Mouse (Mus musculus): ENCODE measurements around the gene Cdk5rap2. TPM values are rescaled to one million over a fixed set of nuclear protein-coding genes. Genes with fewer than 3 reads are reported as not detected.

Cdk5rap2 gene
- polyA plus RNA-seq, 1 experiment from 2014 or later, result 25.1 TPM

DNA sequence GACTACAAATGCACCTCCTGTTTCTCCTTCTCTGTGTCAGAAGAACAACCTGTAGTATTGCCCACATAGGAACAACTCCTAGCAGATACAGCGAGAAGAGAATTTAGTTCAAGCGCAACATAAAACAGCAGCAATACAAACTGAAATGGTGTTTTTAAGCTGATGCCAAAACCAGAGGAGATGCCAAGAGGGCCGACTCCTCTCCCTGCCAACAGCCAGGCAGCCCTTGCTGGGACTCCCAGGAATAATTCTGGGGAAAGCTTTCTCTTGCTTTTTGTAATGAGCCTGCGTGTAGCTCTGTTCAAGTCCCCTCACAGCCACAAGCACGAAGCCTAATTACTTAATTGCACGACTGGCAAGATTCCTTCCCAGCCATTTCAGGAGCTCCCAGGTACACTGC, 120.9 kb downstream of the Cdk5rap2 start:
- DNase-seq (no peak), ATAC-seq (ENCODE audit: insufficient read depth) (no peak)
- Histone ChIP-seq H3K9me3 (ENCODE audit: low read depth, low read length) (no peaks in the 10 kb centered on the region), H3K9ac (no peak overlapping the region), H3K4me2 (no peak overlapping the region), H3K27ac (ENCODE audit: low read depth) (no peak overlapping the region), H3K4me1 (ENCODE audit: insufficient read depth) (no peaks in the 10 kb centered on the region), H3K4me3 (ENCODE audit: low read depth, low read length) (no peak overlapping the region), H3K36me3 (ENCODE audit: insufficient read depth) (peaks cover 23% of the 10 kb centered on the region; the same call in 1 of the 2 replicates), H3K27me3 (ENCODE audit: insufficient read depth, low read length) (no peaks in the 10 kb centered on the region)
- TF ChIP-seq CTCF (IDR thresholded peaks at IDR 0.05; ENCODE audit: low read depth), result no peak
- 90% methylated on average over 6 of the region's 6 CpGs for WGBS

DNA sequence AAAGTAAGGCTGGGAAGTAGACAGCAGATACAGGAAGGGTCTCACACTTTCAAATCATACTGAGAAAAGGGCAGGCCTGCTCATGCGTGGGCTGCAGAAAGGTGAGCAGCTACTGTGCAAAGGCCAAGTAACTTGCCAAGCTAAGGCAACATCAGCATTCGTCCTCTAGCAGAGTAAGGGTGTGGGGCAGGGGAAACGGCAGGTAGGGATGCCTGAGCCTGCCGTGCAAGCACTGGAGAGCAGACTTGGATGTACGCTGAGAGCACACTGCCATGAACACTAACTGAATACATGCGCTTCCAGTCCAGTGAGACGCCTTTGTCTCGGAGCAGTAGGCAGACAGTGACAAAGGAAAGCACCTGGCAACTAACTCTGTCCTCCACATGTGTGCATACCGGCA, 127.1 kb downstream of the Cdk5rap2 start:
- Histone ChIP-seq H3K36me3 (ENCODE audit: insufficient read depth) (peaks cover 53% of the 10 kb centered on the region), H3K4me3 (ENCODE audit: low read depth, low read length) (no peak overlapping the region), H3K27ac (ENCODE audit: low read depth) (no peak overlapping the region), H3K4me1 (ENCODE audit: insufficient read depth) (no peaks in the 10 kb centered on the region), H3K27me3 (ENCODE audit: insufficient read depth, low read length) (no peaks in the 10 kb centered on the region), H3K9me3 (ENCODE audit: low read depth, low read length) (no peaks in the 10 kb centered on the region), H3K4me2 (no peak overlapping the region), H3K9ac (no peak overlapping the region)
- no peak for TF ChIP-seq CTCF (IDR thresholded peaks at IDR 0.05; ENCODE audit: low read depth)
- DNase-seq, result no peak
- ATAC-seq (ENCODE audit: insufficient read depth), result no peak
- 86% methylated on average over 9 of the region's 9 CpGs for WGBS

DNA sequence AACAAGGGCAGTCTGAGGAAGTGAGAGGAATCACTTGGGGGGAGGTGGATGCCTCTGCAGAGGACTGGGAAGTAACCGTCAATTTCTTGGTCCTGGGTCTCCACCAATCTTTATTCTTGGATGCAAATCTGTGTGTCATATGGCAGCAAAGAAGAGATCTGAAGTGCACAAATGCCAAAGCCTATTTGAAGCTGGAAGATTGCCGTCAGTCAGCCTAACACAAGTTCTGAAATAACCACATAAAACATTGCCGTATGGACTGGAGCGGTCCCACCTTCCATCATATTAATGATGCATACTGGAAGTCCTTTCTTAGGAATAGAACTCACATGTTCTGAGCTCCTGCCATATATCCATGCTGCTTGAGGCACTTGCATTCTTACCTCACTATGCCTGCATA, 131.4 kb downstream of the Cdk5rap2 start:
- no peak for TF ChIP-seq CTCF (IDR thresholded peaks at IDR 0.05; ENCODE audit: low read depth)
- H3K4me2 ChIP-seq, result no peak overlapping the region
- no peak for DNase-seq
- H3K27ac ChIP-seq (ENCODE audit: low read depth), result no peak overlapping the region
- H3K9me3 ChIP-seq (ENCODE audit: low read depth, low read length), result no peaks in the 10 kb centered on the region
- no peak overlapping the region for H3K9ac ChIP-seq
- no peak overlapping the region for H3K4me3 ChIP-seq (ENCODE audit: low read depth, low read length)
- no peaks in the 10 kb centered on the region for H3K27me3 ChIP-seq (ENCODE audit: insufficient read depth, low read length)
- whole genome bisulfite sequencing, result 89% methylated on average over 4 of the region's 4 CpGs
- peaks cover 43% of the 10 kb centered on the region for H3K36me3 ChIP-seq (ENCODE audit: insufficient read depth)
- ATAC-seq (ENCODE audit: insufficient read depth), result no peak
- H3K4me1 ChIP-seq (ENCODE audit: insufficient read depth), result no peaks in the 10 kb centered on the region

DNA sequence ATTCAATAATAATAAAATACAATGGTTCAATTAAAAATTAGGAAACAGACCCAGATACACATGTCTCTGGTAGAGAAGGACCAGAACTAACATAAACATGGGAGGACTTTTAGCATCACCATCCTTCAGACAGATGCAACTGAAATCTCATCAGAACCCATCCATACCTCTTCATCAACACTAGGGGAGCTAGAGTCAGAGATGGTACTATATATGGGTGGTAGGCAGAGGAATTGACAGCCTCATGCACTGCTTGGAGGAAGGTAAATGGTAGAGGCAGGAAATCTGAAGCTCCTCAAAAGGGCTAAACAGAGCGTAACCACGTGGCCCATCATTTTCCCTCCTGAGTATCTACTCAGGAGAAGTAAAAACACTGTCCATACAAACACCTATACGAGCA, 132.2 kb downstream of the Cdk5rap2 start:
- no peak for DNase-seq
- no peak overlapping the region for H3K4me3 ChIP-seq (ENCODE audit: low read depth, low read length)
- H3K27ac ChIP-seq (ENCODE audit: low read depth), result no peak overlapping the region
- no peak overlapping the region for H3K4me2 ChIP-seq
- no peak overlapping the region for H3K9ac ChIP-seq
- H3K36me3 ChIP-seq (ENCODE audit: insufficient read depth), result peaks cover 35% of the 10 kb centered on the region
- 0 out of 2 replicates have a peak, but pooled peaks have one; percentile 19 for TF ChIP-seq CTCF (IDR thresholded peaks at IDR 0.05; ENCODE audit: low read depth)
- ATAC-seq (ENCODE audit: insufficient read depth), result no peak
- 92% methylated on average over 3 of the region's 3 CpGs for WGBS
- no peaks in the 10 kb centered on the region for H3K9me3 ChIP-seq (ENCODE audit: low read depth, low read length)
- no peaks in the 10 kb centered on the region for H3K4me1 ChIP-seq (ENCODE audit: insufficient read depth)
- H3K27me3 ChIP-seq (ENCODE audit: insufficient read depth, low read length), result no peaks in the 10 kb centered on the region

DNA sequence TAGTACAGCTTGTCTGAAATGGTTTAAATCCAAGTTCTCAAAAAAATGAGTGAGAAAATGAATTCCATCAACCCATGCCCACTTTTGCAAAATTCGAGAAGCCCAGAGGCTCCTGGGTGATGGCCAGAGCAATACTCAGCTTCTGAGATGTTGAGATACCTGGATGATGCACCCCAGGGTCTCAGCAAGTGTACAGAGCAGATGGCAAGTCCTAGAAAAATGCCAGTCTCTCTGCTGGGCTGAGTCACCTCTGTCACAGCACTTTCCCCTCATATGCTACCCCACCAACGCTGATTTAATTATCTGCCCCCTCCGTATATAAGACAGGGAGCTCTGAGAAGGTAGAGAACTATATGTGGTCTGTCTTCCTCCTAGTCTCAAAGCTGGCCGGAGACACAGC, 137.3 kb downstream of the Cdk5rap2 start:
- WGBS, result 87% methylated on average over 4 of the region's 4 CpGs
- Histone ChIP-seq H3K27ac (ENCODE audit: low read depth) (no peak overlapping the region), H3K4me1 (ENCODE audit: insufficient read depth) (no peaks in the 10 kb centered on the region), H3K9me3 (ENCODE audit: low read depth, low read length) (no peaks in the 10 kb centered on the region), H3K4me2 (no peak overlapping the region), H3K36me3 (ENCODE audit: insufficient read depth) (peaks cover 40% of the 10 kb centered on the region; the same call in 1 of the 2 replicates), H3K4me3 (ENCODE audit: low read depth, low read length) (no peak overlapping the region), H3K27me3 (ENCODE audit: insufficient read depth, low read length) (no peaks in the 10 kb centered on the region), H3K9ac (no peak overlapping the region)
- no peak for ATAC-seq (ENCODE audit: insufficient read depth)
- TF ChIP-seq CTCF (IDR thresholded peaks at IDR 0.05; ENCODE audit: low read depth), result no peak
- DNase-seq, result no peak

DNA sequence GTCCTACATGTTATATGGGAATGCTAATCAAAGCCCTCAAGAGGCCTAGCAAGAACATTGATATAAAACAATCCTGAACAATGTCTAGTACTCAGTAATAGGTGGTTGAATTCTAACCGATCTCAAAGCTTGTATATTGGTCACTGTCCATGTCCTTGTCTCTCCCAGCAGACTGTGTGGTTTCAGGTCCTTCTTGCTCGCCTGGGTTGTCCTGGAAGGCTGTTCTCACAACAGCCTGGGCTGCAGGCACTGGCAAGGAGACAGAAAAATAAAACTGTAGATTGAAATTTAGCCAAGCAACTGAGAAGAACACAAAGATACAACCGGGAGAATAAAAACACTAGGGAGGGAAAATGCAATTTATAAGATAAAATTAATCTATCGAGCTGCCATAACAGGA, 137.7 kb downstream of the Cdk5rap2 start:
- WGBS, result 81% methylated on average over 4 of the region's 4 CpGs
- ATAC-seq (ENCODE audit: insufficient read depth) (no peak), DNase-seq (no peak)
- H3K4me1 ChIP-seq (ENCODE audit: insufficient read depth), result no peaks in the 10 kb centered on the region
- no peaks in the 10 kb centered on the region for H3K9me3 ChIP-seq (ENCODE audit: low read depth, low read length)
- H3K9ac ChIP-seq, result no peak overlapping the region
- no peak overlapping the region for H3K4me2 ChIP-seq
- no peak for TF ChIP-seq CTCF (IDR thresholded peaks at IDR 0.05; ENCODE audit: low read depth)
- H3K27ac ChIP-seq (ENCODE audit: low read depth), result no peak overlapping the region
- no peaks in the 10 kb centered on the region for H3K27me3 ChIP-seq (ENCODE audit: insufficient read depth, low read length)
- peaks cover 43% of the 10 kb centered on the region; the same call in 1 of the 2 replicates for H3K36me3 ChIP-seq (ENCODE audit: insufficient read depth)
- H3K4me3 ChIP-seq (ENCODE audit: low read depth, low read length), result no peak overlapping the region

DNA sequence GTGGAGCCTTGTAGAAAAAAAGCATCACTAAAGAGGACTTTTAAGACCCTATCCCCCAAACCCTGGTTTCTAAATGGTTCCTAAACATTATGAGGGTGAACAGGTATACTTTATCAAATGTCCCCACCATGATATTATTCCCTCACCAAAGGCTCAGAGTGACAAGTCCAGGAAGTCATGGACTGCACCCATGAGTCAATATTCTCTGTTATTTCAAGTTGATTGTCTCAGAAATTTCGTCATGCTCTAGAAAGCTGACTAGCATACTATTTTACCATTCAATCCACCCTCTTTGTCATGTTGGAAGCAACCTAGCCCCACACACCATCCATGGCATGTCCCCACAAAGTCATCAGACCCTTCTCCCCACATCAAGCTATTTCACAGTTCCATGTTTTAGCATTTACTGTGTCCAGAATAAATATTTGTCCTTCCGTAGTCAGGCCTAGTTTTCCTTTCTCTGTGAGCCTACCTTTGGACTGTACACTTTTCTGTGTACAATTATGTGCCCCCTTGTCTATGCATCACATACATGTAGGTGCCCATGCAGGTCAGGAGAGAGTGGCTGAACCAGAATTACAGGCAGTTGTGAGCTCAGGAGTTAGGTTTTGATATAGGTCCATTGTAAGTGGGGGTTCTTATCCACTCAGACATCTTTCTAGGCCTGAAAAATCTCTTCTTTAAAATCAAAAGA, 142.9 kb downstream of the Cdk5rap2 start:
- Histone ChIP-seq H3K9me3 (ENCODE audit: low read depth, low read length) (no peaks in the 10 kb centered on the region), H3K27me3 (ENCODE audit: insufficient read depth, low read length) (no peaks in the 10 kb centered on the region), H3K36me3 (ENCODE audit: insufficient read depth) (peaks cover 65% of the 10 kb centered on the region), H3K27ac (ENCODE audit: low read depth) (no peak overlapping the region), H3K4me3 (ENCODE audit: low read depth, low read length) (no peak overlapping the region), H3K9ac (no peak overlapping the region), H3K4me2 (no peak overlapping the region), H3K4me1 (ENCODE audit: insufficient read depth) (no peaks in the 10 kb centered on the region)
- DNase-seq (no peak), ATAC-seq (ENCODE audit: insufficient read depth) (no peak)
- 84% methylated on average over 2 of the region's 2 CpGs for WGBS
- no peak for TF ChIP-seq CTCF (IDR thresholded peaks at IDR 0.05; ENCODE audit: low read depth)
